Mouse (Mus musculus) lung, postnatal 36 days (tissue): Measurements from ENCODE around the gene Hmmr.

Experiments
- DNase-seq: peaks from one replicate; pipeline ENCODE4 v3.0.0; 2022; ENCODE audit warnings: mixed read lengths

The Hmmr gene

DNA sequence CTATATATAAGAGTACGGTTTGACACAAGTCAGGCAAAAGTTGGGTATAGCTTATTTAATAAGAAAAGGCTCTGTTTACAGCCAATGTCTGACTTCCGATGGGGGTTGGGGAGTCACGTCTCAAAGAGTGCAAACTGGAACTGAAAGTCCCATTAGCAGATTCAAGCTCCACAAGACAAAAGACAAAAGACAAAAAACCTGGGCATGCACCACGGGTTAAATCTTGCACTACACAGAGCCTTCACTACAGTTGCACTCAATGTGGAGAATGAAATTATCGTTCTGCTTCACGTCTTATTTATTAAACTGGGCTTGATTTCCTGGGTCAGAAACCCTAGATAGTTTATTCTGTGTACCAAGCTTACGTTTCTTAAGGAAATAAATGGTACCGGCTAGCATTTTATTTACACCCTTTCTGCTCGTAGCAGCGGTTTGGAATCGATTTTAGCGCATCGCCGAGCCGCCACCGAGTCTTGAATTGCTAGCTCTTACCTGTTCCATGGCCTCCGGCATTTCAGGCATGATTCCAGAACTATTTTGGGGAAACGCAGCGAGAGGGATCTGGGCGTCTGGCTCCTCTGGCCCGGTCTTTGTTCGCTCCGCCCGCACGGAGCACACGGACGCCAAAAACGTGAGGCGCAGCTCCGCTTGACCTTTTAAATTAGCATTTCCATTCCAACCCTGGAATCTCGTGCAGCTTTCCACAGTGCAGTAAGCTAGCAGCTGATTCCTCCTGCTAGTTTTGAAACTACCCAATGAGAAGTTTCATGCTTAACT, 38.7 kb downstream of the Hmmr start:
- peak; percentile 83 for DNase-seq

DNA sequence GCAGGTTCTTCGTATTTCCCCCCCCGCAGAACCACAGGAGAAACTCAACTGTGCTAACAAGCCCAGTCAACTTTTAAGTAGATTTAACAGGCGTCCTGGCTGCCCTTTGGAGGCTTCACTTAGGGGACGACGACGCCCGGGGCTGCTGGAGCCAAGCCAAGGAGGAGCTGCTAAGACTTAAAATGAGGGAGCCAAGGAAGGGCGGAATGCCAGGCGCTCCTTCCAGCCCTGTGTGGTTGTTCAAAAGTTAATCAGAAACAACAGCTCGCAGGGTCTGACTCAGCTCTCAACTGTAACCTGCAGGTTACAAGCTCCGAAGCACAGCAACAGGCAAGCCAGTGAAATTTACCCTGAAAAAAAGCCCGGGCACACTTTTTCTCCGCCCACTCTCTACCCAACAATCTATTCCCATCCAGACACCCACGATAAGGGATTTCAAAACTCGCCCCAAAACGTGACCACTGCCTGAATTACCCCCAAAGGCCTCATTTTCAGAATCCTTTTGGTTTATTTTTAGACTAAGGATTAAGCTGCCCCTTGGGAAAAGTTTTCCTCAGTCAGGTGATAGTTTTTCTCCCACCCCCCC, 39.8 kb downstream of the Hmmr start:
- DNase-seq: peak; percentile 72

DNA sequence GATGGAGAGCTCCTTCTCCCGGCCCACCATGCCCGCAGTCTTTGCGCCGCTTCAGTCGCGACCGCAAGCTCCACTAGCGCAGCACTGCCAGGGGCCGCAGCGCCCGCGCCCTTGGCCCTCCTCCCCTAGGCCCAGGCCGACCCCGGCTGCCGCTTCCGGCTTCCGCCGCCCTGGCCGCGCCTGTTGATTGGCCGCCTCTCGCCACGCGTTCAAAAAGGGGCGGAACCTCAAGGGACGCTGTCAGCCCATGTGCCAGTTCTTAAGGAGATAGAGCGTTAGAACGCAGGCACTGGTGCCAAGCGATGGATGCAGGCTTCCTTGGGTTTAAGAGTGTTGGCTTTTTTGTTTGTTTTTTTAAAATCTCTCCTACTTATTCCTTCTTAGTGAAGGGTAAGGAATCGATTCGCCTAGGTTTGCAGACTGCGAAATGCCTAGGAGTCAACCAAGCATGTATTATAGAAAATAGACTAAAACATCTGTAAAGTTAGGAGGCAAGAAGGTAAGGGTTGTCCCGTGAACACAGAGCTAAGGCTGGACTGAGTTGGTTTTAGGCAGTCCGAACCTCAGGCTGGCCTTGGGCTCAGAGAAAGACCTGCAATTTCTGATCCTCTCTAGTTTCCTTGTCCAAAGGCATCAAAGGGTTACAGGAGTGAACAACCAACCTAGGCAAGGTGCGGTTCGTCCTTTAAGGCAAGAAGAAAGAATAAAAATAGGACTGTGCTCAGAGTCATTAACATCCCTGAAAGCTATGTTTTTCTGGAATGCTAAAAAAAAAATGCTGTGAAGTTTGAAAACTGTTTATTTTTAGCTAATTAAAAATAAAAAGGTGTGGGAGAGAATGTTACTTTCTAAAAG, 40.5 kb downstream of the Hmmr start:
- DNase-seq: peak; percentile 96

DNA sequence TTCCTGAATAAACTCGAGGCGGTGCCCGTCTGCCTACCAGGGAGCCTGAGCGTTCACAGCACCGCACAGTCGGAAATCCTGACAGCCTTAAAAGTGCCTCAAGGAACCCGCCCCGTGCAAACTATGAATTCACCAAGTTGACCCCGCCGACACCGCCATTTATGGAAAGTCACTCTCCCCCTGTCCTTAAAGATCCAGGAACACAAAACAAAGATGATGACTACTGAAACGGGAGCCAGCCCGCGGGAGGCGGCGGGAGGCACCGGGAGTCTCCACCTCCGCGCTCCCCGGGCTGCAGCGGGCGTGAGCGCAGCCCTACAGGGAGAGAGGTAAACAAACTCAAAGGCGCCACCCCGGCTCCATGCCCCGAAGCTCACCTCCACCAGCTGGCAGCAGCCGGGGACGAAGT, 41.1 kb downstream of the Hmmr start:
- DNase-seq: peak; percentile 53

DNA sequence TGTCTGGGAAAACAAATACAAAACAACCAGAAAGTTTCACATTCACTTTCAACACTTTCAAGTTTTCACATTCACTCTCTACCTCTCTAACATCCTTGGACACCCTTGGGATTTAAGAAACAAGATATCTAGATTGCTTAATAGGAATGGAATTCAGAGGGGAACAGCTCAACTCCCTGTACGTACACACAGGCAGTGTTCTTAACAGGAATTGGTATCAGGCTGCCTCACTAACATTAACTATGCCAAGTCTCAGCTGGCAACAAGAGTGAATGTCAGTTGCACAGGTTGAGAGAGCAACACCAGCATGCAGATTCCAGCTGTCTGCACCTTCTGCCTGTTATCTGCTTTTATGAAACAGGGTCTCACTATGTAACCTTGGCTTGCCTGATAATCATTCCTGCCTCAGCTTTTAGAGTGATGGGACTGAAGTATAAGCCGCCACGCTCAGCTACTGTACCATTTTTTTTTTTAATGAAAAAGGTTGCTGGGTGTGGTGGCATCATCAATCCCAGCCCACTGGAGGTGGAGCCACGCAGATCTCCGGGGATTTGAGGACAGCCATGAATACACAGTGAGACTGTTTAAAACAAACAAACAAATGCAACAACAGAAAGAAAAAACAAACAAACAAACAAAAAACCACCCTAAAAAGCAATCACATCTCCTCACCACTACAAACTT, 42.6 kb downstream of the Hmmr start:
- DNase-seq: peak; percentile 29

DNA sequence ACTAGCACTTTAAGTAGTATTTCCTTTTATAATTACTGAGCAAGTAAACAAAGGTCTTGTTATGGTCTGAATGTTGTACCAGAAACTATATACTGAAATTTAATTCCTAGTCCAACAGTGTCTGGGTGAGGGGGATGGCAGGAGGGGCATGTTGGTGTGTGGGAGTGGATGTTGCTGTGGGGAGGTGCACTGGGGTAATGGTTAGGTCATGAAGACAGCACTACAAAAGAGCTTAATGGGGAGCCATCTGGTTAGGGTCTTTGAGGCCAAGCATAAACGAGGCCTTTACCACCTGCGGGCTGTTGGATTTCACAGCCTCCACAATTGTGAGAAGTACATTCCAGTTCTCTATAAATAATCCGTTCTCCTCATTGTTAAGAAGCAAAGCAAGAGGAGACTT, 49.9 kb downstream of the Hmmr start:
- DNase-seq: no peak

DNA sequence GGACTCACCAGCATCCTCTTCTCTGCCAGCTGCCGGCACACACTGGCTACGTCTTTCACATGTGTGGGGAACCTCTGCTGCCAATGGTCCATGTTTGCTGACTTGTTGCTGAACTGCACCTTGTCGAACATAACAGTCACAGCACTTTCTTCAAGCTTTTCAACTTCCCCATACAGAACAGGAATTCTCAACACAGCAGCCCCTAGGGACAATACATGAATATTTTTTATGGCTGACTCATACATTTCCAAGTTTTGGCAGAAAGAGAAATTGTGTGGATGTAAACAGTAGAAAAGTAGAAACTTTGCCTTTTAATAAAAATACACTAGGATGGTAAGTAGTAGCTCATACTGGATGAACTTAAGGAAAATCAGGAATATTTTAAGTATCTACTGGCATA, 50.8 kb downstream of the Hmmr start:
- no peak for DNase-seq

DNA sequence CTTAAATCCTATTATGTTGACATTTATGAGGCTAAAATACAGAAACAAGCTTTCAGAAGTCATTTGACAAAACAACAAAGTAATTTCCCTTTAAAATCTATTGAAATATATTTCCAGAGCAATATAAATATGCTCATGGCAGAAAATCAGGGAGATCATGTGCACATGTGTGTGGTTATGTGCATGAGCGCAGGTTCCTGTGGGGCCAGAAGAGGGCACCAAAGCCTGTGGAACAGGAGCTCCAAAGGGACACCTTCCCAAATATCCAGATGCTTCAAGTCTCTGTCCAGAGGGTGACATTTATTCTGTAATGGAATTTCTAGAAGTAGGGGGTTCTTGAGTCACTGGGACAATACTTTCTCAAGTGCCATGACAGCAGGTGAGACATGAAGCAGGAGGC, 56.1 kb downstream of the Hmmr start:
- DNase-seq: peak; percentile 31

DNA sequence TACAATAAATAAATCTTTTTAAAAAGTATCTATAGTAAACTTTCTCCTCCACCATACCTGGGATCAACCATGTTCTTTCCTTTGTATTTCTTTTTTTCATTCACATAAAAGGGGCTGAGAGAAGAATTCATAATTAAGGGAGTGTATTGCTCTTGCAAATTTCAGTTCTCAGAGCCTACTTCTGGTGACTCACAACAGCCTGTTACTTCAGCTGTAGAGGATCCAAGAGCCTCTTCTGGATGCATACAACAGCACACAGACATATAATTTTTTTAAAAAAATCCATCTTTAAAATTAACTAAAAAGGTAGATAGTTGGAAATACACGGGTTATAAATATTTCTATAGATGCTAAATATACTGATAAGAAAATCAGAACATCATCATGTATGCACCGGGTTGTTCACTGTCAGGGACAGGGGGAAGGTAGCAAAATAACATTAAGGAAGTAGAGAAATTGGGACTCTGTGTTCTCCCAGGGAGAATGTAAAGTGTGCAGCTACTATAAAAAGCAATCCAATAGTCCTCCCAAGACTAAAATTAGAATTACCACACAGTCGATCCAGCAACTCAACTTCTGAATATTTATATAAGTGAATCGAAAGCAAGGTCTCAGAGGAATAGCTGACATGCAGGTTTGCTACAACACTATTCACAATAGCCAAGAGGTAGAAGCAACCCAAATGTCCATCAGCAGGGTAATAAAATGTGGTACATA, 58.0 kb downstream of the Hmmr start:
- no peak for DNase-seq
